Mouse (Mus musculus) neural tube, embryonic 11.5 days (tissue): Measurements from ENCODE around the gene Slco1a5. TPM values are rescaled to one million over a fixed set of nuclear protein-coding genes. Genes with fewer than 3 reads are reported as not detected.

Source experiments
- ATAC-seq: fragments of 200-750 bp; cut with Nextera tagmentation; 2 replicates; pipeline ENCODE4 v1.8.0; 2017; ENCODE audit warnings: moderate number of reproducible peaks, mild to moderate bottlenecking, moderate TSS enrichment, moderate library complexity; ENCODE audit not compliant: insufficient read depth, low FRiP score, low TSS enrichment
- DNase-seq: peaks from one replicate; pipeline ENCODE4 v3.0.0-alpha.2; 2015; ENCODE audit warnings: low spot score
- H3K27ac ChIP-seq: fragments of 300-500 bp; sonication (generic); 2 replicates; pipeline ENCODE4 v1.5.1; 2014; ENCODE audit warnings: low read depth, mild to moderate bottlenecking, low read length
- H3K27me3 ChIP-seq: fragments of 300-500 bp; sonication (generic); 2 replicates; pipeline ENCODE4 v1.6.1; 2014; ENCODE audit warnings: mild to moderate bottlenecking, low read length, mixed read lengths; ENCODE audit not compliant: control insufficient read depth, insufficient read depth
- H3K36me3 ChIP-seq: fragments of 300-500 bp; sonication (generic); 2 replicates; pipeline ENCODE4 v1.6.1; 2014; ENCODE audit warnings: mild to moderate bottlenecking, low read length, moderate library complexity, mixed read lengths; ENCODE audit not compliant: control insufficient read depth, insufficient read depth
- H3K4me1 ChIP-seq: fragments of 300-500 bp; sonication (generic); 2 replicates; pipeline ENCODE4 v1.6.1; 2014; ENCODE audit warnings: low read length, mixed read lengths; ENCODE audit not compliant: control insufficient read depth, insufficient read depth
- H3K4me2 ChIP-seq: fragments of 300-500 bp; sonication (generic); 2 replicates; pipeline ENCODE4 v1.6.1; 2014; ENCODE audit warnings: low read depth, mild to moderate bottlenecking, moderate library complexity
- H3K4me3 ChIP-seq: fragments of 300-500 bp; sonication (generic); 2 replicates; pipeline ENCODE4 v1.5.1; 2014; ENCODE audit warnings: low read depth, low read length
- H3K9ac ChIP-seq: fragments of 300-500 bp; sonication (generic); 2 replicates; pipeline ENCODE4 v1.6.1; 2014; ENCODE audit warnings: mild to moderate bottlenecking, low read length
- H3K9me3 ChIP-seq: fragments of 300-500 bp; sonication (generic); 2 replicates; pipeline ENCODE4 v1.6.1; 2016; ENCODE audit warnings: low read length; ENCODE audit not compliant: control insufficient read depth
- WGBS: fragments of 180-500 bp; shearing (Covaris S2); extraction: QIAGEN DNeasy Blood & Tissue Kit; methylation state at CpG from one replicate; pipeline ENCODE4 v1.1.7; 2014; 5-methylcytosine and 5-hydroxymethylcytosine counted together
- polyA plus RNA-seq: library from polyadenylated mRNA; unstranded; fragments of >200 nt; fragmentation: Nextera tagmentation; extraction: Ambion mirVana; gene quantifications from 2 replicates; pipeline ENCODE4 v1.2.1, GENCODE M21; 2014

Gene Slco1a5
- polyA plus RNA-seq, 1 experiment from 2014 or later, result 0.12 TPM

DNA sequence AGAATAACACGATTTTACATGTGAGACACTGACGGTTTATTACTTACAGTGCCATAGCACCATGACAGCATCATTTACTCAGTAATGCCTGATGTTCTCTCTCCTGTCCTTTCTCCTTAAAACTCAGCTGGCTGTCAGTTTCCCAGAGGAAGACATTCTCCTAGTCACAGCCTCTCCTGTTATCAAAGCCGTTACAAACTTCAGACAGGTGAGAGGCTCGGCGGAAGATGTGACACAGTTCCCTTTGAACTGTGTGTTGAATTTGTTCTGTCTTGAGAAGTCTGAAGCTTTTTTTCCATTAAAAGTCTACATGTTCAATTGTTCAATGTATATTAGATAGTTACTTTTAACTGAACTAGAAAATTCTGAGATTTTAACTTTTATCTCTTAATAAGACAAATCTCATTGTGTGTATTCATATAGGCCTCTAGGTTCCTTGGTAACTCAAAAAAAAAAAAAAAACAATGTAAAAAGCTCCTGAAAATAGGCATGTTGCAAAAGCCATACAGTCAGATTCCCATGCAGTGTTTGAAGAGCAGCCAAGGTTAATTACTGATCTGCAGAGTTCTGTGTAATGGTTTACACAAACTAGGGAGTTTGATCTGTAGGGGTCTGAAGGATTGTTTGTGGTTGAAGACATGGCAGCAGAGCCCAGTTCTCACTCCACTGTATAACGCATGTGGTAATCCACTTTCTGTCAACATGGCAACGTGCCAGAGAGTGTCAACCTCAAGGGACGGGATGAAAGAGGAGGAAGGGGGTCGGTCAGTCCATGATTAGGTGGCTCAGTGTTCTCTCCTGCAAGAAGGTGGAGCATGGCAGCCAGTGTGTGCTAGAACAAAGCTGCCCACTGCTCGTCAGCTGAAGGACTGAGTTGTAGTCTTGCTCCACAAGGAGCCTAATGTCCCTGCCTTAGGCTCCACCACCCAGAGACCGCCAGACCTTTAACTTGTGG is 24.9 kb upstream of the Slco1a5 start:
- H3K9me3 ChIP-seq, result no peaks in the 10 kb centered on the region
- H3K36me3 ChIP-seq, result peaks cover 3% of the 10 kb centered on the region; the same call in 1 of the 2 replicates
- no peak overlapping the region for H3K4me3 ChIP-seq
- DNase-seq (no peak), ATAC-seq (no peak)
- H3K9ac ChIP-seq, result no peak overlapping the region
- H3K4me2 ChIP-seq, result no peak overlapping the region
- H3K4me1 ChIP-seq, result peaks cover 4% of the 10 kb centered on the region; the same call in 1 of the 2 replicates
- no peak overlapping the region for H3K27ac ChIP-seq
- no peaks in the 10 kb centered on the region for H3K27me3 ChIP-seq
- WGBS, result 89% methylated on average over 11 of the region's 11 CpGs

DNA sequence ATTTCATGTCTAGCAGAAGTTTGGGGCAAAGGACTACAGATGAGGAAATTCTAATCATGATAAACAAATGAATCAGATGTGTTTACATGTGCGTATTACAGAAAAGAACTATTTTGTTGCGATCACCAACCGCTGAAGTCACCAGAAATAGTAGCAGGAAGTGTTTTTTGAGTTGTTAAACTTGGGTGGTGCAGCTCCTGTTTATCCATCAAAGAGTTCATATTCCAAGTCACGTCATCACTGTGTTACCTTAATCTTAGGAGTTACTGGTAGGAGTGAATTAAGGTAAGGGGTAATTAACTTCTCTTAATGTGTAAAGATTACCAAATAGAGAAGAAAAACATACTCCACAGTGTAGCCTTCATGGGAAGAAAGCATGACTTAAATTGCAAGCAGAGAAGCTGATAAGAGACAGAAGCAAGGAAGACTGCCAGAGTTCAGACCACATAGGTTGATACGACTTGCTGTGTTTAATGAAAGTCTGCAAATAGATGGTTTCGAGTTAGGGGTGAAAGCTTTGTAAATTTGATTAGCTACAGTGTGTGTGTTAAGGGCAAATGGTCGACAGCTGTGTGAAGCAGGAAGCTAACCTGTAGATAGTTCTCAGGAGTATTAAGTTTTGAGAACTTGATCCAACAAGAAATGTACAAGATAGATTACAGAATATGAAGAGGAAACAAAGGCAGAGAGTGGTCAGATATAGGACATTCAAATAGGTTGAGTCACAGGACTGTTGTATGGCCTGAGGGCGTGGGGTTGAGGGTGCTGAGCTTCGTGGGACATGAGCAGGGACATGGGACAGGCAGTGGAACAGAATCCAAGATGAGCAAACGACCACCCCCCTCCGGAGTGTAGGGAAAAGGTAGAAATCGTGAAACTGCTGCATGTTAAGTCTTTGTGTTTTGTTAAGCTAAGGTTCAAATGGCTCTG is 23.7 kb upstream of the Slco1a5 start:
- H3K27ac ChIP-seq, result no peak overlapping the region
- peak overlapping the region; percentile 60 for H3K9ac ChIP-seq
- H3K4me3 ChIP-seq, result peak overlapping the region; percentile 73
- 67% methylated on average over 12 of the region's 12 CpGs for WGBS
- peaks cover 3% of the 10 kb centered on the region; the same call in 1 of the 2 replicates for H3K36me3 ChIP-seq
- peaks cover 4% of the 10 kb centered on the region; the same call in 1 of the 2 replicates for H3K4me1 ChIP-seq
- no peaks in the 10 kb centered on the region for H3K27me3 ChIP-seq
- peak overlapping the region; percentile 37 for H3K4me2 ChIP-seq
- DNase-seq, result no peak
- H3K9me3 ChIP-seq, result no peaks in the 10 kb centered on the region
- no peak for ATAC-seq

DNA sequence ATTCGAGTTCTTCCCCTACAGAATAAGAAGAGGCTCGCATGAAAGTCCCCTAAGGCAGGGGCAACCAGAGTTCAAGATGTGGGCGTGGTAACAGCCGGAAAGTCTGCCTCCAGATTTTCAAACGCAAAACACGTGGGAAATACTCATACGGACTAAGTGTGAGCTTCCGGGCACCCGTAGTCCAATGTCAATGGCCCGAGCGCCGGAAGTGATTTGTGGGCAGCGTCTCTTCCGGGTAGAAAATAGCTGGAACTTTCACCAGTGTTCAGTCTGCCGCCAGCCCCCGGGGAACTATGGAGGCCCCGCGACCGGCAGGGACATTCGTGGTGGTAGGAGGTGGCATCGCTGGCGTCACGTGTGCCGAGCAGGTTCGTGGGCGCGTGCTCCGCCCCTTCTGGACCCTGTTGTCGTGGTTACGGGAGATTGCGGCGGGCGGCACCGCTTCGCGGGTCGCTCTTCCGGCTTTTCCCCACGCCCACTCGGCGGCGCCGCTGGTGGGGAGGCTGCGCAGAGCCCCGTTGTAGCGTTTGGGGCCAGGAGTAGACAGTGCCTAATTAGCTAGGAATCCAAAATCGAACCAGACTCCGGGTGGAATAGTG is 22.8 kb upstream of the Slco1a5 start, which contains the start of gene Pyroxd1:
Pyroxd1 (plus strand) TSS at position 215 of the 599 bp plus-strand sequence.
- Histone ChIP-seq H3K9me3 (no peaks in the 10 kb centered on the region), H3K9ac (peak within 1 kb of the TSS; percentile 60), H3K4me3 (peak within 1 kb of the TSS; percentile 73), H3K36me3 (peaks cover 3% of the 10 kb centered on the region; the same call in 1 of the 2 replicates), H3K27ac (no peak within 1 kb of the TSS), H3K27me3 (no peaks in the 10 kb centered on the region), H3K4me1 (peaks cover 4% of the 10 kb centered on the region; the same call in 1 of the 2 replicates), H3K4me2 (peak within 1 kb of the TSS; percentile 37)
- DNase-seq (peak; percentile 91), ATAC-seq (peak; percentile 92)
- under 1% methylated on average over 48 of the region's 48 CpGs for WGBS

DNA sequence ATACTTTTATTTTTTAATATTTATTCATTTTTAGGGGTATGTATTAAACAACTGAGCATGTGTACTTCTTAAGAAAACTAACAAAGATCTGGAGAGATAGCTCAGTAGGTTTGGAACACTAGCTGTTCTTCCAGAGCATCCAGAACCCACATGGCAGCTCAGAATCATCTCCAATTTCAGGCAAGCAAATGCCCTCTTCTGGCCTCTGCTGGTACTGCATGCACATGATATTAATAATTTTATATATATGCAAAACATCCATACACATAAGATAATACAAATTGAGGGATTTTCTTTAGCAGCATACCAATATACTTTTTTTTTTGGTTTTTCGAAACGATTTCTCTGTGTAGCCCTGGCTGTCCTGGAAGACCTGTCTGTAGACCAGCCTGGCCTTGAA is 20.8 kb upstream of the Slco1a5 start:
- Histone ChIP-seq H3K4me2 (no peak overlapping the region), H3K36me3 (no peaks in the 10 kb centered on the region), H3K9ac (no peak overlapping the region), H3K27ac (no peak overlapping the region), H3K9me3 (no peaks in the 10 kb centered on the region), H3K27me3 (no peaks in the 10 kb centered on the region), H3K4me1 (peaks cover 4% of the 10 kb centered on the region; the same call in 1 of the 2 replicates), H3K4me3 (no peak overlapping the region)
- WGBS, result 74% methylated on average over 2 of the region's 2 CpGs
- DNase-seq (peak; percentile 55), ATAC-seq (no peak)

DNA sequence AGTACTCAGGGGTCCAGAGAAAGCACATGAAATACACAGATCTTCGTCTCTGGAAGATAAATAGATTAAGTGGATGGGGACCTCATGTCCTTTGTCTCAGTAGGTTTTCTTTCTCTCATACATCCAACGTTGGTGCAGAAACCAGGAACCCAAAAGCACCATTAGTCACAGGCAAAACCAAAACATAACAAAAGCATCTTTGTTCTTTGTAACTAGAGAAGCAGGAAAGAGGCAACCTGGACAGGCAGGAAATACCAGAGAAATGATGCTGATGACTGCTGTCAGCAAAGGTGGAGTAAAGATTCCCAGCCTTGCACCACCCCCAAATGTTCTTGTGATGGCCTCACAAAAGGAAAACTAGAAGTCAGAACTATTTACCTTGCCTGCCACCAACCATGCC is 16.8 kb upstream of the Slco1a5 start:
- Histone ChIP-seq H3K27ac (no peak overlapping the region), H3K4me1 (no peaks in the 10 kb centered on the region), H3K4me2 (no peak overlapping the region), H3K9ac (no peak overlapping the region), H3K36me3 (no peaks in the 10 kb centered on the region), H3K27me3 (no peaks in the 10 kb centered on the region), H3K9me3 (no peaks in the 10 kb centered on the region), H3K4me3 (no peak overlapping the region)
- 43% methylated on average over 2 of the region's 2 CpGs for WGBS
- ATAC-seq (no peak), DNase-seq (no peak)

DNA sequence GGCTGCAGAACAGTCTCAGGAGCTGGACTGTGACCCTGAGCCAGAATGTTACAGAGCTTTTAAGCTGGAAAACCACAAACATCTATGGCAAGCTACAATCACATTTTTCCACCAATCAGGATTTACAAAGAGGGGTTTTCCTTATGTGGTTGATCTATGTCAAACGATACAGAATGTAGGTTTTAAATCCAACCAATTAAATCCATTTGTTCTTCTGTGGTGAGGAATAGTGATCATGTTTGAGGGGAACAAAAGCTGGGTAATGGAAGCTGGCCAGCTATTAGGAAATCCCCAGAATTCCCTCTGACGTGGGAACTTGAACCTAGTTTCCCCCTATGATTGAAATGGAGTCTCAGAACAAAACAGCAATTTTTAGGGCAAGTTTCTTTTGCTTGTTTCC is 16.2 kb upstream of the Slco1a5 start:
- no peak overlapping the region for H3K4me2 ChIP-seq
- 77% methylated on average over 2 of the region's 2 CpGs for WGBS
- no peaks in the 10 kb centered on the region for H3K27me3 ChIP-seq
- ATAC-seq, result no peak
- no peak overlapping the region for H3K9ac ChIP-seq
- H3K27ac ChIP-seq, result no peak overlapping the region
- H3K9me3 ChIP-seq, result no peaks in the 10 kb centered on the region
- H3K4me3 ChIP-seq, result no peak overlapping the region
- DNase-seq, result no peak
- H3K4me1 ChIP-seq, result no peaks in the 10 kb centered on the region
- H3K36me3 ChIP-seq, result no peaks in the 10 kb centered on the region

DNA sequence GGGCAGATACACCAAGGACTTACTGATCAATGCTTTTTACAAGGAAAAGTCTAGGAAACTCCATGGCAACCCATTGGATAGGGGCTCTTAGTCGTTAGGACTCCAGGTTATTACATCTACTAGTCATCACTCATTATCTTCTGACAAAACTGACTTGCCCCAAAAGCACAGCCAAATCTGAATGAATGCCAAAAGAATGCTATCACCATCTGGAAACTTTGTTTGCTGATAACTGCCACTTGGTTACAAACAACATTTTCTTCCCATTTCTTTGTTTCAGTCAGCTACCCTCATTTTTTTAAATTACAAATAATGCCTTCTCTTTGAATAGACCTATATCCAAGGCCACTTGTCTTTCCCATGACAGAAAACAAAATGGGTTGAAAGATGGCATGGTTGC is 6.4 kb upstream of the Slco1a5 start:
- Histone ChIP-seq H3K27me3 (no peaks in the 10 kb centered on the region), H3K9me3 (no peaks in the 10 kb centered on the region), H3K9ac (no peak overlapping the region), H3K27ac (no peak overlapping the region), H3K4me2 (no peak overlapping the region), H3K4me3 (no peak overlapping the region), H3K36me3 (no peaks in the 10 kb centered on the region), H3K4me1 (no peaks in the 10 kb centered on the region)
- no peak for DNase-seq
- no peak for ATAC-seq
- WGBS, result 72% methylated on average over 1 of the region's 1 CpGs

DNA sequence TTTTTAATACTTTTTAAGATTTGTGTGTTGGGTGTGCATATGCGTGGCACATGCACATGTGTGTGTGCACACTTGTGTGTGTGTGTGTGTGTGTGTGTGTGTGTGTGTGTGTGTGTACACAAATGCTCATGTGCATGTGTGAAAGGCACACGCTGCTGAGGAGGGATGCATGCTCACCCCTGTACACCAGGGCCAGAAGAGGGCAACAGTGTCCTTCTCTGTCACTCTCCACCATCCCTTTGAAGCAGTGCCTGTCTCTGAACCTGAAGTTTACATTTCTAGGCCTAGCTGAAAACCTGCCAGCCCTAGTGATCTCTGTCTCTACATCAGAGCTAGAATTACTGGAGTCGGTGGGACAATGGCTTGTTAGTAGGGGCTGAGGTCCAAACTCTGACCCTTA is 3.8 kb upstream of the Slco1a5 start:
- no peak overlapping the region for H3K4me3 ChIP-seq
- no peaks in the 10 kb centered on the region for H3K9me3 ChIP-seq
- ATAC-seq (no peak), DNase-seq (no peak)
- no peak overlapping the region for H3K9ac ChIP-seq
- no peaks in the 10 kb centered on the region for H3K27me3 ChIP-seq
- H3K4me2 ChIP-seq, result no peak overlapping the region
- H3K27ac ChIP-seq, result no peak overlapping the region
- H3K36me3 ChIP-seq, result no peaks in the 10 kb centered on the region
- 78% methylated on average over 3 of the region's 3 CpGs for WGBS
- no peaks in the 10 kb centered on the region for H3K4me1 ChIP-seq
